Mouse (Mus musculus) megakaryocyte, embryonic 14.5 days (primary cell): ENCODE measurements around the gene Bri3bp. TPM values are rescaled to one million over a fixed set of nuclear protein-coding genes. Genes with fewer than 3 reads are reported as not detected.
A peak's percentile ranks its signal among the peaks of the same experiment; 100 is the strongest.

ENCODE experiments used
- H3K27me3 ChIP-seq: replicated peaks from 2 replicates; pipeline ENCODE3; 2012; ENCODE audit warnings: inconsistent platforms
- H3K36me3 ChIP-seq: replicated peaks from 2 replicates; pipeline ENCODE3; 2012; ENCODE audit warnings: low read length, inconsistent platforms, mixed read lengths
- H3K4me1 ChIP-seq: 2 replicates; pipeline ENCODE4 v1.6.1; 2012; ENCODE audit warnings: inconsistent platforms
- H3K4me3 ChIP-seq: replicated peaks from 2 replicates; pipeline ENCODE3; 2012; ENCODE audit warnings: moderate library complexity, mild to moderate bottlenecking, inconsistent platforms
- H3K9me3 ChIP-seq: 2 replicates; pipeline ENCODE4 v1.6.1; 2012; ENCODE audit warnings: inconsistent platforms
- FLI1 ChIP-seq: IDR thresholded peaks from 2 replicates; pipeline ENCODE4 v1.6.1; 2012; ENCODE audit warnings: low read length, inconsistent platforms, mixed read lengths
- GATA1 ChIP-seq: IDR thresholded peaks from 3 replicates; pipeline ENCODE4 v1.6.1; 2012; ENCODE audit warnings: mixed read lengths, low read length, inconsistent platforms, borderline replicate concordance
- polyA plus RNA-seq: library from polyadenylated mRNA; stranded (reverse); fragments of >175 nt; gene quantifications from 2 replicates; pipeline ENCODE4 v1.2.3, GENCODE M21; 2012; ENCODE audit warnings: low replicate concordance; ENCODE audit not compliant: insufficient read depth

Gene Bri3bp
- polyA plus RNA-seq, 1 experiment = 36.5 TPM

GRCm38 (mm10) chr5:125472796-125473475 is 31.6 kb downstream of the Bri3bp start:
- no peaks in the 10 kb centered on the region for H3K9me3 ChIP-seq
- H3K4me1 ChIP-seq = peaks cover 38% of the 10 kb centered on the region
- TF ChIP-seq GATA1 (no peak), FLI1 (no peak)
- H3K4me3 ChIP-seq = no peak overlapping the region
- peaks cover 8% of the 10 kb centered on the region for H3K36me3 ChIP-seq
- H3K27me3 ChIP-seq = no peaks in the 10 kb centered on the region

DNA sequence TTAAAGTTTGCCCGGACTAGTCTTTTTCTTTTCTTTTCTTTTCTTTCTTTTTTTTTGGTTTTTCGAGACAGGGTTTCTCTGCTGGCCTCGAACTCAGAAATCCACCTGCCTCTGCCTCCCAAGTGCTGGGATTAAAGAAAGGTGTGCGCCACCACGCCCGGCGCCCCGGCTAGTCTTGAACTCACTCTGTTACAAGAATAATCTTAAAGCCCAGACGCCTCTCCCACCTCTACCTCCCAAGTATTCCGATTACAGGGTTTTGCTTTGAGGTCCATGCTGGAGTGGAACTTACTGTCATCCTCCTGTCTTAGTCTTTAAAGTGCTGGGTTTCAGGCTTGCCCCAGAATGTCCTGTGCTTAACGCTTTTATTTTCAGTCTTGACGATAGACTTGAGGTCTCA is 33.7 kb downstream of the Bri3bp start:
- H3K4me1 ChIP-seq = peaks cover 53% of the 10 kb centered on the region
- no peaks in the 10 kb centered on the region for H3K9me3 ChIP-seq
- no peak for TF ChIP-seq GATA1
- no peak for TF ChIP-seq FLI1
- peak overlapping the region; percentile 98 for H3K4me3 ChIP-seq
- H3K27me3 ChIP-seq = no peaks in the 10 kb centered on the region
- H3K36me3 ChIP-seq = peaks cover 28% of the 10 kb centered on the region

DNA sequence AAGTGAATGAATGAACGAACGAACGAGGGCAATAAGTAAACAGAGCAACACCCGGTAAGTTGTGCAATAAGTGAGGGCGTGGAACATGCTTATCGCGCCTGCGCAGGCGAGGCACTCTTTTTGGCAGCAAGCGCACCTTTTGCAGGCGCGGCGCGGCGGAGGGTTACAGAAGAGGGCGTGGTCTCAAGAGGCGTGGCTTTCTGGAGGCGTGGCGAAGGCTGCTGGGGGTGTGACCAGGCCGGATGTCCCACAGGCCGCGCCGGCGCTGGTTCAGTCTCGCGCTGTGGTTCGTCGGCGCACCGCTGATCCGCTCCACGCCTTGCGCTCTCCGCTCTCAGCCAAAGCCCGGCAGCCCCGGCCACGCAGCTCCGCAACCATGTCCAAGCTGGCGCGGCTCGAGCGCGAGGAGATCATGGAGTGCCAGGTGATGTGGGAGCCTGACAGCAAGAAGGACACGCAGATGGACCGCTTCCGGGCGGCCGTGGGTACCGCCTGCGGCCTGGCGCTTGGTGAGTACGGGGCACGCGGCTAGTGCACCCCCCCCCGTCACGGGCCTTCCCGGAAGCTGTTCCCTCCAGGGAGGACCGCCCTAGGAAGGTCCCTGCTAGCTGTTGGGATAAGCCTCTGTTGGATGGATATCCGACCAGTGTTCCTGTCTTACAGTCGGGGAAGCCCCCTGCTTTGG is 34.4 kb downstream of the Bri3bp start, which contains the start of gene Aacs:
Aacs (plus strand) TSS at position 214 of the 685 bp plus-strand sequence.
- Histone ChIP-seq H3K4me1 (peaks cover 56% of the 10 kb centered on the region), H3K27me3 (no peaks in the 10 kb centered on the region), H3K4me3 (peak within 1 kb of the TSS; percentile 98), H3K36me3 (peaks cover 34% of the 10 kb centered on the region), H3K9me3 (no peaks in the 10 kb centered on the region)
- TF ChIP-seq GATA1 (no peak), FLI1 (peak; percentile 55; the same call in 1 of the 2 replicates)

- Histone ChIP-seq H3K36me3 (peaks cover 39% of the 10 kb centered on the region), H3K9me3 (no peaks in the 10 kb centered on the region), H3K4me3 (peak overlapping the region; percentile 98), H3K27me3 (no peaks in the 10 kb centered on the region), H3K4me1 (peaks cover 60% of the 10 kb centered on the region)
- TF ChIP-seq FLI1 (no peak), GATA1 (no peak)
Measured at GRCm38 (mm10) chr5:125476286-125476625, 34.9 kb downstream of the Bri3bp start.

DNA sequence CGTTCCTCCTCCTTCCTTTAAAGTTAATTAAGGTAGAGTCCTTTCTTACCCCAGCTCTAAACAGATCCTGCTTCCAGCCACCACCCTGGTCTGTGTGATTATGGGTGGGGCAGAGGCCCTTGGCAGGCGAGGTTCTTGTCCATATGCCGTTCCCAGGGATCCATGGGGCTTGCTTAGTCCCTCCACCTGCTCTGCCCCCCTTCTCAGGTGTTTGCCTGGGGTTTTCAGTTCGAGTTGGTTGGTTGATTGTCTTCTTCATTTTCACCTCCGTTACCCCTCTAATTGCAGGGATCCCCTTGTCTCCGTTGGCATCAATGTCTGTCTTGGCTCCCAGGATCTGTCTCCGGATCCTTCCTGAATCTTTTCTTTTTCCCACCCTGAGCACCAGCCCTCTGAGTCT is 35.4 kb downstream of the Bri3bp start:
- Histone ChIP-seq H3K9me3 (no peaks in the 10 kb centered on the region), H3K36me3 (peaks cover 45% of the 10 kb centered on the region), H3K27me3 (no peaks in the 10 kb centered on the region), H3K4me3 (peak overlapping the region; percentile 98), H3K4me1 (peaks cover 66% of the 10 kb centered on the region)
- no peak for TF ChIP-seq FLI1
- no peak for TF ChIP-seq GATA1

GRCm38 (mm10) chr5:125477533-125477932 is 36.2 kb downstream of the Bri3bp start:
- peaks cover 73% of the 10 kb centered on the region for H3K4me1 ChIP-seq
- no peaks in the 10 kb centered on the region for H3K9me3 ChIP-seq
- H3K27me3 ChIP-seq = no peaks in the 10 kb centered on the region
- H3K4me3 ChIP-seq = peak overlapping the region; percentile 98
- TF ChIP-seq GATA1 (no peak), FLI1 (no peak)
- peaks cover 51% of the 10 kb centered on the region for H3K36me3 ChIP-seq

GRCm38 (mm10) chr5:125478037-125478436 is 36.7 kb downstream of the Bri3bp start:
- H3K36me3 ChIP-seq = peaks cover 56% of the 10 kb centered on the region
- TF ChIP-seq FLI1 = no peak
- no peak for TF ChIP-seq GATA1

GRCm38 (mm10) chr5:125479376-125479775 is 38.0 kb downstream of the Bri3bp start:
- Histone ChIP-seq H3K4me1 (peaks cover 89% of the 10 kb centered on the region), H3K9me3 (no peaks in the 10 kb centered on the region; the same call in 1 of the 2 replicates), H3K4me3 (no peak overlapping the region), H3K36me3 (peaks cover 68% of the 10 kb centered on the region), H3K27me3 (no peaks in the 10 kb centered on the region)
- TF ChIP-seq FLI1 (no peak), GATA1 (no peak)

More at GRCm38 (mm10) chr5:125478037-125478436, 36.7 kb downstream of the Bri3bp start:
- no peaks in the 10 kb centered on the region for H3K27me3 ChIP-seq
- no peaks in the 10 kb centered on the region; the same call in 1 of the 2 replicates for H3K9me3 ChIP-seq
- H3K4me3 ChIP-seq = peak overlapping the region; percentile 9
- H3K4me1 ChIP-seq = peaks cover 78% of the 10 kb centered on the region

GRCm38 (mm10) chr5:125480434-125481231 is 39.3 kb downstream of the Bri3bp start:
- H3K36me3 ChIP-seq = peaks cover 80% of the 10 kb centered on the region
- H3K9me3 ChIP-seq = no peaks in the 10 kb centered on the region; the same call in 1 of the 2 replicates
- H3K4me3 ChIP-seq = no peak overlapping the region
- no peaks in the 10 kb centered on the region for H3K27me3 ChIP-seq
- peaks cover 95% of the 10 kb centered on the region for H3K4me1 ChIP-seq
- no peak for TF ChIP-seq GATA1
- TF ChIP-seq FLI1 = no peak

- TF ChIP-seq FLI1 = no peak
- TF ChIP-seq GATA1 = no peak
- no peaks in the 10 kb centered on the region; the same call in 1 of the 2 replicates for H3K9me3 ChIP-seq
- no peak overlapping the region for H3K4me3 ChIP-seq
- no peaks in the 10 kb centered on the region for H3K27me3 ChIP-seq
- peaks cover 82% of the 10 kb centered on the region for H3K4me1 ChIP-seq
- peaks cover 93% of the 10 kb centered on the region for H3K36me3 ChIP-seq
Measured at GRCm38 (mm10) chr5:125482474-125482873, 41.1 kb downstream of the Bri3bp start.
